Mouse (Mus musculus) lung, embryonic 15.5 days (tissue): Measurements from ENCODE around the gene Smim6. TPM values are rescaled to one million over a fixed set of nuclear protein-coding genes. Genes with fewer than 3 reads are reported as not detected.

Source experiments
- ATAC-seq: fragments of 200-750 bp; cut with Nextera tagmentation; 2 replicates; pipeline ENCODE4 v1.8.0; 2017; ENCODE audit warnings: moderate number of reproducible peaks, borderline replicate concordance; ENCODE audit not compliant: low FRiP score, low TSS enrichment; ENCODE audit errors: extremely low read depth
- H3K27ac ChIP-seq: fragments of 300-500 bp; sonication (generic); 2 replicates; pipeline ENCODE4 v1.5.1; 2015; ENCODE audit warnings: moderate library complexity, mild to moderate bottlenecking, inconsistent platforms
- H3K27me3 ChIP-seq: fragments of 300-500 bp; sonication (generic); 2 replicates; pipeline ENCODE4 v1.6.1; 2015; ENCODE audit warnings: inconsistent platforms
- H3K36me3 ChIP-seq: fragments of 300-500 bp; sonication (generic); 2 replicates; pipeline ENCODE4 v1.6.1; 2015; ENCODE audit warnings: inconsistent platforms
- H3K4me1 ChIP-seq: fragments of 300-500 bp; sonication (generic); 2 replicates; pipeline ENCODE4 v1.6.1; 2015; ENCODE audit warnings: inconsistent platforms
- H3K4me2 ChIP-seq: fragments of 300-500 bp; sonication (generic); 2 replicates; pipeline ENCODE4 v1.6.1; 2015; ENCODE audit warnings: inconsistent platforms, mild to moderate bottlenecking, moderate library complexity
- H3K4me3 ChIP-seq: fragments of 300-500 bp; sonication (generic); 2 replicates; pipeline ENCODE4 v1.5.1; 2015; ENCODE audit warnings: mild to moderate bottlenecking, inconsistent platforms
- H3K9ac ChIP-seq: fragments of 300-500 bp; sonication (generic); 2 replicates; pipeline ENCODE4 v1.6.1; 2015; ENCODE audit warnings: inconsistent platforms
- H3K9me3 ChIP-seq: fragments of 300-500 bp; sonication (generic); 2 replicates; pipeline ENCODE4 v1.6.1; 2016; ENCODE audit warnings: inconsistent platforms
- WGBS: fragments of 180-500 bp; shearing (Covaris S2); methylation state at CpG from one replicate; pipeline ENCODE4 v1.1.7; 2015; 5-methylcytosine and 5-hydroxymethylcytosine counted together
- polyA plus RNA-seq: library from polyadenylated mRNA; unstranded; fragments of >200 nt; fragmentation: Nextera tagmentation; extraction: Ambion mirVana; gene quantifications from 2 replicates; pipeline ENCODE4 v1.2.1, GENCODE M21; 2015

Smim6 gene
- 24.4 and 25.5 TPM in 2 replicates for polyA plus RNA-seq

DNA sequence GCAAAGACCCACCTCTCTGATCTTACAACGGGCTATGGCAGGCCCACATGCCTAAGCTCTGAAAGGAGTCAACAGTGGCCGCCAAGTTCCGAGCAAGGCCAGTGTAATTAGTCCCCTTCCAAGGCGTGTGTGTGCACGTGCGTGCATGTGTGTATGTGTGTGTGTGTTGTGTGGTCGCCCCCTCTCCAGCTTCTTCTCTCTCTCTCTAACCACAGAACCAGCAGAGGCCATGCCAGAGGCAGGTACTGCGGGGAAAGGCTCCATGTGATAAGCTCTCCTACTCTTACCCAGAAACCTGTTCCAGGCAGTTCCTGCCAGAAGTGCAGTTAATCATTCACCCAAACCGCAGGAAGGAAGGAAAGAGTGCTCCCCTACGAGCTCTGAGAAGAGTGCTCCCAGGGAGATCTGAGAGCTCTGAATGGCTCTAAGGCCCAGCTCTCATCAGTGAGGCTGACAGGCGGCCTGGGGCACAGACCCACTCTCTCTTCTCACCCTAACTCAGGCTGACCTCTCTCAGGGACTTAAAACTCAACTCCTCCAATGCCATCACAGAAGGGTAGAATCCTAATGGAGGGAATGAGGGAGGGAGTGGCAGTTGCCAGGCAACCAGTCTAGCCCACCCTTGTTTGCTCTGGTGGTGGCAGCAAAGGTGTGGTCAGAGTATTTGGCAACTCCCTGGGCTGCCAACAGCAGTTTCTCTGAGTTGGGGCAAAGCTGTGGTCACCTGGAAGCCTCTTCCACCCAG, at the start of gene Smim6:
Gene Smim6 (plus strand): TSS at position 386 of the 745 bp plus-strand sequence.
- Histone ChIP-seq H3K27me3 (no peaks in the 10 kb centered on the region), H3K9me3 (no peaks in the 10 kb centered on the region), H3K27ac (peak within 1 kb of the TSS; percentile 96), H3K36me3 (peaks cover 20% of the 10 kb centered on the region), H3K4me3 (peak within 1 kb of the TSS; percentile 23), H3K9ac (peak within 1 kb of the TSS; percentile 27; the same call in 1 of the 2 replicates), H3K4me2 (peak within 1 kb of the TSS; percentile 39), H3K4me1 (peaks cover 7% of the 10 kb centered on the region; the same call in 1 of the 2 replicates)
- WGBS, result 50% methylated on average over 11 of the region's 11 CpGs
- ATAC-seq, result peak; percentile 88

DNA sequence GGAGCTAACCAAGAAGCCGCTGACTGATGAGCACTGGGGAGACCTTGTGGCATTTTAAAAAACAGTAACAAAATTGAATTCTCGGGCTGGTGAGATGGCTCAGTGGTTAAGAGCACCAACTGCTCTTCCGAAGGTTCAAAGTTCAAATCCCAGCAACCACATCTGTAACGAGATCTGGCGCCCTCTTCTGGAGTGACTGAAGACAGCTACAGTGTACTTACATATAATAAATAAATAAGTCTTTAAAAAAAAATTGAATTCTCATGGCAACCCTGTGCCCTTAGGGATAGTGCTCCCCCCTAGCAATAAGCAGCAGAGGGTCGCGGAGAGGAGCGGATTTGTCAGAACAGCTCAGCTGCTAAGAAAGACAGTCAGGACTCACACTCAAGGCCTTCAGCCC, 47.9 kb upstream of the Smim6 start:
- Histone ChIP-seq H3K36me3 (no peaks in the 10 kb centered on the region), H3K9ac (no peak overlapping the region), H3K27ac (no peak overlapping the region), H3K27me3 (peaks cover 33% of the 10 kb centered on the region), H3K4me1 (peaks cover 6% of the 10 kb centered on the region), H3K4me3 (no peak overlapping the region), H3K9me3 (no peaks in the 10 kb centered on the region), H3K4me2 (no peak overlapping the region)
- 81% methylated on average over 8 of the region's 8 CpGs for WGBS
- no peak for ATAC-seq

DNA sequence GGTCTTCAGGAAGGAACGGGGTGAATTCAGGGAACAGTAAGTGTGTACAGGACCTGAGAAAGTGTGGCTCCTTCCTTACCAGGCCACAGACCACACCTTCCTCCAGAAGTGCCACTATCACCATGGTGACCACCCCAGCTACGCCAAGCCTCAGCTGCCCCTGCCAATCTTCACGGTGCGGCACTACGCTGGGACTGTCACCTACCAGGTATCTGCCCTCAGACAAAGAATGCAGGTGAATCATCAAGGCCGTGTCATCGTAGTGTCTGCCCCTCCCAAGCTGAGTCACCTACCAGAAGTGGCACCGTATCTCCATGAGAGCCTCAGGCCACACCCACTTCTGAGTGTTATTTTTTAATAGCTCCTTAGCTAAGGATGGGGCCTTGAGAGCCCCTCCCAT, 42.4 kb upstream of the Smim6 start:
- H3K4me1 ChIP-seq, result no peaks in the 10 kb centered on the region
- H3K4me3 ChIP-seq, result no peak overlapping the region
- ATAC-seq, result 0 out of 2 replicates have a peak, but pooled peaks have one; percentile 33
- no peaks in the 10 kb centered on the region for H3K9me3 ChIP-seq
- 51% methylated on average over 8 of the region's 8 CpGs for WGBS
- H3K27me3 ChIP-seq, result no peaks in the 10 kb centered on the region
- no peak overlapping the region for H3K9ac ChIP-seq
- H3K27ac ChIP-seq, result no peak overlapping the region
- no peak overlapping the region for H3K4me2 ChIP-seq
- no peaks in the 10 kb centered on the region for H3K36me3 ChIP-seq

DNA sequence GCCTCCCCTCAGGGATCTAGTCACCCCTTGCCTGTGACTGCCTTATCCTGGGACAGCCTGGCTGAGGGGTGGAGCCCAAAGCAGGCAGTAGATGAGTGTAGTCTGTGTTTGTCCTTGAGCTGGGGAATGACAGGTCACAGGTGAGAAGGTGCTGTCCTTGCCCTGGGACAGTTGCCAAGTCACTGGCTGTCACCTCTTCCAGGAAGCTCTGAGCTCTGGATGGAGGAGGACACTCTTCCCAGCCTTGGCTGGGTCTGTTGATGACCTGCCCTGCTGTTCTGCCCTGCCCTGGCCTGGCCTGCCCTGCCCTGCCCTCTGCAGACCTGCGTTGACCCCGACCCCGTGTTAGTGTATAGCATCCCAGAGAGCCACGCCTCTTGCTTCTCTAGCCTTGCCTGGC, 39.4 kb upstream of the Smim6 start:
- H3K4me3 ChIP-seq, result no peak overlapping the region
- no peaks in the 10 kb centered on the region for H3K4me1 ChIP-seq
- no peaks in the 10 kb centered on the region for H3K9me3 ChIP-seq
- 66% methylated on average over 4 of the region's 4 CpGs for WGBS
- H3K27me3 ChIP-seq, result no peaks in the 10 kb centered on the region
- no peaks in the 10 kb centered on the region for H3K36me3 ChIP-seq
- H3K27ac ChIP-seq, result no peak overlapping the region
- 0 out of 2 replicates have a peak, but pooled peaks have one; percentile 6 for ATAC-seq
- H3K4me2 ChIP-seq, result no peak overlapping the region
- no peak overlapping the region for H3K9ac ChIP-seq

DNA sequence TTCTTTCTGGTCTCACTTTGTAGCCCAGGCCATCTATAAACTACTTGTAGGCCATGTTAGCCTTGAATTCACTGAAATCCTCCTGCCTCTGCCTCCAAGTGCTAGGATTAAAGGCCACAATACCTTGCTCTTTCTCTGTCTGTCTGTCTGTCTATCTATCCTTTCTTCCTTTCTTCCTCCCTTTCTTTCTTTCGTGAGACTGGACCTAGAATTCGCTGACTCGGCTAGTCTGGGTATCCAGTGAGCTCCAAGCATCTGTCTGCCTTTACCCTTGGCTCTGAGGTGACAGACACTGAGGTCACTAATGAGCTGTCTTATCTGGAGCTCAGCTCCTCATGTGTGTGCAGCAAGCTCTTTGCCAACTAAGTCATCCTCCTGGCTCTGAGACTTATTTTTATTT, 35.9 kb upstream of the Smim6 start:
- H3K9ac ChIP-seq, result no peak overlapping the region
- ATAC-seq, result no peak
- H3K36me3 ChIP-seq, result no peaks in the 10 kb centered on the region
- WGBS, result 86% methylated on average over 3 of the region's 3 CpGs
- no peak overlapping the region for H3K4me3 ChIP-seq
- H3K4me2 ChIP-seq, result no peak overlapping the region
- H3K4me1 ChIP-seq, result no peaks in the 10 kb centered on the region
- no peak overlapping the region for H3K27ac ChIP-seq
- no peaks in the 10 kb centered on the region for H3K9me3 ChIP-seq
- no peaks in the 10 kb centered on the region for H3K27me3 ChIP-seq

DNA sequence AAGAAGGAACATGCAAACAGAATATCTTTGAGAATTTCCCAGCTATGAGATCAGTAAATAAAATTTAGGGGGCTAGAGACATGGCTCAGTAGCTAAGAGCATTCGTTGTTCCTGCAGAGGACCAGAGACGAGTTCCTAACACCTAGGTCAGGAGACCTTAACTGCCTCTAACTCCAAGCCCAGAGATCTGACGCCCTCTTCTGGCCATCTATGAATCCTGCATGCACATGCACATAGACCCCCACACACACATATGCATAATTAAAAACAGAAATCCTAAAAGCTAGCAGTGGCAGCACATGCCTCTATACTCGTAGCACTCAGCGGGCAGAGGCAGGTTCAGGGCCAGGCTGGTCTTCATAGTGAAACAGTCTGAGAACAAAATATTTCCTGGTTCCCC, 35.4 kb upstream of the Smim6 start:
- Histone ChIP-seq H3K36me3 (no peaks in the 10 kb centered on the region), H3K4me3 (no peak overlapping the region), H3K4me2 (no peak overlapping the region), H3K27me3 (no peaks in the 10 kb centered on the region), H3K9me3 (no peaks in the 10 kb centered on the region), H3K9ac (no peak overlapping the region), H3K27ac (no peak overlapping the region), H3K4me1 (no peaks in the 10 kb centered on the region)
- no peak for ATAC-seq
- 70% methylated on average over 5 of the region's 5 CpGs for WGBS

DNA sequence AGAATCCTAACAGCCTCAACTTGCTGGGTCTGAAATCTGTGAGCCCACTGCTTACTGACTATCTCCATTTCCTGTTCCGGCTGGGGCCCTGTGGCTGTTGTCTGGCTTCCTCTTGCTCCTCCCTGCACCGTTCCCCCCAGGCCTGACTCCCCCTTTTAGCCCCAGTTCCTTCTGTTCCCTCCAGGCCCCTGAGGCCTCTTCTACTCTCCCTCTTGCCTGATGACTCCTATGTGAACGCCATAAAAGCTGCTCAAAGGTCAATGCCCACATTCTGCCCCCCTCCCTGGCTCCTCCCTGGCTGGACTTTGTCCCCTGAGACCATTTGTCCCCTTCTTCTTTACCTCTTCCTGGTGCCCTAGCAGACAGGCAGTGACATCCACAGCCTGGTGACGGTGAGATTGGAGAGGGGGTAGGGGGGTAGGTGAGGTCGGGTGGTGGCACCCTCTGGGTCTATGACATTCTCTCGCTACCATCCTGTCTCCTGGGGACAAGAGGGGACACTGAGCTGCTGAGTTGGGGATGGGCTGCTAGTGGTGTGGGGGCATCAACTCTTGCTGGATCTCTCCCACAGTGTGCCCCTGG, 34.6 kb upstream of the Smim6 start:
- H3K27me3 ChIP-seq, result no peaks in the 10 kb centered on the region
- H3K4me1 ChIP-seq, result no peaks in the 10 kb centered on the region
- no peak overlapping the region for H3K4me2 ChIP-seq
- WGBS, result 49% methylated on average over 6 of the region's 6 CpGs
- H3K4me3 ChIP-seq, result no peak overlapping the region
- H3K9ac ChIP-seq, result no peak overlapping the region
- no peak overlapping the region for H3K27ac ChIP-seq
- no peak for ATAC-seq
- no peaks in the 10 kb centered on the region for H3K9me3 ChIP-seq
- no peaks in the 10 kb centered on the region for H3K36me3 ChIP-seq

DNA sequence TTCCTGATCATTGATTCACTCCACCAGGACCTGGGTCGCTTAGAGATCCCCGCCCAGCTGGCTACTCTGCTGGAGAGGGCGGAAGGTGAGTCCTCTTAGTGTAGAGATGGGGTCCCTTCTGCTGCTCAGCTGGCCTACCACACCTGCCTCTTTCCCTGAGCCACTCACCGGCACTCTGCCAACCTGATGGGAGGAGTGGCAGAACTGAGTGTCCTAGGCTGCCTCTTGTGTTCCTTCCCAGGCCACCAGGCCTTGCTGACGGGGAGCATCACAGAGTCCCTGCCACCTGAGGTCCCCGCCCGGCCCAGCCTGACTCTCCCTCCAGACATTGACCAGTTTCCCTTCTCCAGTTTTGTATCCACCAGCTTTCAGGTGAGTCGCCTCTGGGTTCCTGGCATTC, 33.7 kb upstream of the Smim6 start:
- H3K9me3 ChIP-seq, result no peaks in the 10 kb centered on the region
- no peak overlapping the region for H3K9ac ChIP-seq
- no peak overlapping the region for H3K4me2 ChIP-seq
- H3K4me1 ChIP-seq, result no peaks in the 10 kb centered on the region
- no peaks in the 10 kb centered on the region for H3K36me3 ChIP-seq
- WGBS, result 64% methylated on average over 8 of the region's 8 CpGs
- H3K27ac ChIP-seq, result no peak overlapping the region
- H3K4me3 ChIP-seq, result no peak overlapping the region
- peaks cover 5% of the 10 kb centered on the region; the same call in 1 of the 2 replicates for H3K27me3 ChIP-seq
- ATAC-seq, result no peak

DNA sequence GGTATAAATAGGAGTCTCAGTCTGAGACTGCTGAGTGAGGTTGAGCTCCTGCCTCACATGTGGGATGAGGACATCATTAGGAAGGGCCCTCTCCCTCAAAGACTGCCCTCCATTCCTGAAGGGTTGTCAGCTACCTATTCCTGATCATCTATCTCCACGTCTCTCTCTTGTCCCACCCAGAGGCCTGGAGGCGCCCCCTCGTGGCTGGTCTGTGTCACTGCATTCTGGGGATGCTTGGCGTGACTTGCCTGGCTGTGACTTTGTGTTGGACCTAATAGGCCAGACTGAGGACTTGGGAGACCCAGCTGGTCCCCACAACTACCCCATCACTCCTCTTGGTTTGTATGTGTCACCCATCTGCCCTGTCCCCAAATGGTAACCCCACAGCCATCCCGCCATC, 30.8 kb upstream of the Smim6 start:
- H3K4me3 ChIP-seq, result no peak overlapping the region
- H3K27ac ChIP-seq, result no peak overlapping the region
- H3K9ac ChIP-seq, result no peak overlapping the region
- H3K36me3 ChIP-seq, result no peaks in the 10 kb centered on the region
- peaks cover 13% of the 10 kb centered on the region; the same call in 1 of the 2 replicates for H3K27me3 ChIP-seq
- no peaks in the 10 kb centered on the region for H3K4me1 ChIP-seq
- WGBS, result 24% methylated on average over 5 of the region's 5 CpGs
- no peaks in the 10 kb centered on the region for H3K9me3 ChIP-seq
- ATAC-seq, result no peak
- no peak overlapping the region for H3K4me2 ChIP-seq

DNA sequence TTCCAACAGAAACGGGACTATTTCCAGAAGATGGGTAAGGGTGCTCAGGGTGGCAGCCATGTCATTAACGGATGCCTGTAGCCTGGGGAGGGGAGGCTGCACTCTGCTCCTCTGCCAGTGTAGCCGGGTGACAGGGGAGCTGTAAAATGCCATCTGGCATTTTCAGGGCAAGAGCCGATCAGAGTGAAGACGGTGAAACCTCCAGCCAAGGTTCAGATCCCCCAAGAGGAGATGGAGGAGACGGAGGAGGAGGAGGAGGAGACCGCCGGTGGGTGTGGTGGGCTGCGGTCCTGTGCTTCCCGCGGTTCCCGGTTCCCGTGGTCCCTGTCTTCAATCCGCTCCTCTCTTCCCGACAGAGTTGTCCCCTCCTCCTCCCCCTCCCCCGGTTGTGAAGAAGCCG, 28.6 kb upstream of the Smim6 start:
- WGBS, result 23% methylated on average over 17 of the region's 17 CpGs
- Histone ChIP-seq H3K4me3 (no peak overlapping the region), H3K4me2 (no peak overlapping the region), H3K36me3 (no peaks in the 10 kb centered on the region), H3K27me3 (peaks cover 13% of the 10 kb centered on the region; the same call in 1 of the 2 replicates), H3K9ac (no peak overlapping the region), H3K4me1 (no peaks in the 10 kb centered on the region), H3K27ac (no peak overlapping the region), H3K9me3 (no peaks in the 10 kb centered on the region)
- no peak for ATAC-seq

DNA sequence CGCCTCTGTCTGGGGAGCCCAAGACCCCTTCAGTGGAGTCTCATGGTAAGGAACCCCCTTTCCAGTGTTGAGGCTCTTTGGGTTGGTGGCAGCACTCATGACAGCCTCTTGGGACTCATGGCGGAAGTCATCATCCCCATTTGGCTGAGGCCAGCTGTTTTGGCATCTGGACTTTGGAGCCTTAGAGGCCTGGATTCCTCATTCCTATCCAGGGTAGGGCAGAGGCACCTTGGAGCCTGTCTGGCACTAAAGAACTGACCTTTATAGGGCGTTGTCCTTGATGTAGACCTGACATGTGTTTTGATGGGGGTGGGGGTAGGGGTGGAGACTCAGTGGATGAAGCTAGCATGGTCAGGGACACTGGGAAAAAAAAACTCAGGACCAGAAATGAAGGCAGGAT, 27.5 kb upstream of the Smim6 start:
- H3K4me2 ChIP-seq, result no peak overlapping the region
- no peak for ATAC-seq
- H3K27me3 ChIP-seq, result peaks cover 13% of the 10 kb centered on the region; the same call in 1 of the 2 replicates
- H3K4me1 ChIP-seq, result no peaks in the 10 kb centered on the region
- H3K9ac ChIP-seq, result no peak overlapping the region
- H3K4me3 ChIP-seq, result no peak overlapping the region
- no peak overlapping the region for H3K27ac ChIP-seq
- no peaks in the 10 kb centered on the region for H3K36me3 ChIP-seq
- no peaks in the 10 kb centered on the region for H3K9me3 ChIP-seq
- 85% methylated on average over 3 of the region's 3 CpGs for WGBS

DNA sequence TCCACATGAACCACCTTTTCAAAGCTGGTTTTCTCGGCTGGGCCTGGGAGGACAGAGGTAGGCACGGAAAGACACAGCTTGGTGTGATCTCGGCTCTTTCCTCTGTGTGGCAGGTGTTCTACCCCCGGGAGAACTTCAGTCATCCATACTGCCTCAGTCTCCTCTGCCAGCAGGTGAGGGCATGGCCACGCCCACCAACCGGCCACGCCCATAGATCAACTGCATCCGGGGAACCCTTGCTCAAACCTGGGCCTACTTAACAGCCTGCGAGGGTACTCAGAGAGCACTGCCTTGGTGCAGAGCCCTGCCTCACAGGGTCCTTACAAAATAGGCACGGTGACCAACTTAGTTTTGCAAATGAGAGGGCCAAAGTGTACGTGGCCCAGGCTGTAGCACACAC, 26.5 kb upstream of the Smim6 start:
- WGBS, result 71% methylated on average over 11 of the region's 11 CpGs
- no peaks in the 10 kb centered on the region for H3K36me3 ChIP-seq

More for the DNA sequence above, 26.5 kb upstream of the Smim6 start:
- no peak for ATAC-seq
- Histone ChIP-seq H3K9me3 (no peaks in the 10 kb centered on the region), H3K27me3 (peaks cover 13% of the 10 kb centered on the region; the same call in 1 of the 2 replicates), H3K9ac (no peak overlapping the region), H3K4me1 (no peaks in the 10 kb centered on the region), H3K27ac (no peak overlapping the region), H3K4me2 (no peak overlapping the region), H3K4me3 (no peak overlapping the region)
